Mouse (Mus musculus) E14TG2a.4 (cell line): Measurements from ENCODE around the gene Gdap2.

ENCODE experiments used
- H3K27me3 ChIP-seq: 2 replicates; pipeline ENCODE4 v1.6.1; 2014; ENCODE audit warnings: low read length, control low read depth; ENCODE audit not compliant: insufficient read depth
- H3K36me3 ChIP-seq: 2 replicates; pipeline ENCODE4 v1.6.1; 2014; ENCODE audit warnings: low read length, control low read depth; ENCODE audit not compliant: insufficient read depth
- H3K4me1 ChIP-seq: replicated peaks from 2 replicates; pipeline ENCODE4 v1.6.1; 2014; ENCODE audit warnings: low read depth, low read length, control low read depth
- H3K4me3 ChIP-seq: replicated peaks from 2 replicates; pipeline ENCODE4 v1.5.1; 2014; ENCODE audit warnings: mild to moderate bottlenecking, low read length
- H3K9me3 ChIP-seq: 2 replicates; pipeline ENCODE4 v1.6.1; 2014; ENCODE audit warnings: low read length, control low read depth
- CTCF ChIP-seq: conservative IDR thresholded peaks from 2 replicates; pipeline ENCODE4 v1.5.1; 2014; ENCODE audit warnings: low read length
- NANOG ChIP-seq: IDR thresholded peaks from 2 replicates; pipeline ENCODE4 v1.6.1; 2014; ENCODE audit warnings: borderline replicate concordance, low read length, mixed read lengths
- POU5F1 ChIP-seq: IDR thresholded peaks from 2 replicates; pipeline ENCODE4 v1.6.1; 2014; ENCODE audit warnings: low read length, borderline replicate concordance

Gene Gdap2

DNA sequence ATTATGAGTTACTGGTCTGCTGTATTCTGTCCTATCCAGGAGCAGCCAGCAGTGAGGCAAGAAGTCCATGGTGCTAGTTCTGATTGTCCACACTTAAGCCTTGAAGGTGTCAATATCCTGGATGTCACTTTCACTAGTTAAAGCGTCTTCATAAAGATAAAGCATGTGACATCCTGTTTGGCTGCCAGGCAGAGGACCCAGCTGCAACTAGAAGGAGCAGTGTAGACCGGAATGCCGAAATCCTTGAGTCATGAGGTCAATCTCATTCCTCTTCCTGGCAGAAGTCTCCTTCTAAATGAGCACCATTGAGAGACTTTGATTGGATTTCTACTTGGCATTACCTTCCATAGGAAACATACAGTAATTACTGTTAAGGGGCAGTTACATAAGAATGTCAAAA is 18.3 kb downstream of the Gdap2 start:
- H3K4me3 ChIP-seq, result no peak overlapping the region
- H3K9me3 ChIP-seq, result peaks cover 7% of the 10 kb centered on the region; the same call in 1 of the 2 replicates
- no peaks in the 10 kb centered on the region for H3K4me1 ChIP-seq
- no peak for TF ChIP-seq CTCF
- no peak for TF ChIP-seq NANOG
- TF ChIP-seq POU5F1, result no peak
- H3K27me3 ChIP-seq, result no peaks in the 10 kb centered on the region
- H3K36me3 ChIP-seq, result peaks cover 35% of the 10 kb centered on the region

DNA sequence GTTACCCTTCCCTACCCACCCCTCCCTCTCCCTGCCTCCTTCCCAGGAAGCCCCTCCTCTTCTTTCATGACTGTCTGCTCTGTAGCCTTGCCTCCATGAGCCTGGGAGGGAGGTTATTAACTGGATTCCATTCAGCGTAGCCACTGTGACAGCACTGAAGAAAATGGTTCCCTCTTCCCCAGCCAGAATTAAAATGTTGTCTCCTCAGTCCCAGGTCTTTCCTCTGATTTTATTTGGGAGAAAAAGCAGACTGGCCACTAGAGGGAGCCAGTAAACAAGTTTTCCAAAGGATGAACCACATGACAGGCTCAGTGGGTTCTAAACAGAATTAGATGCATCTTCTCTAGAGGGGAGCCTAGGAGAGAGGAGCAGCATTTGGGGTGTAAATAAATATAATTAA is 27.3 kb downstream of the Gdap2 start:
- no peak overlapping the region for H3K4me3 ChIP-seq
- peaks cover 22% of the 10 kb centered on the region for H3K36me3 ChIP-seq
- H3K4me1 ChIP-seq, result no peaks in the 10 kb centered on the region
- H3K27me3 ChIP-seq, result no peaks in the 10 kb centered on the region
- peak; percentile 75 for TF ChIP-seq CTCF
- TF ChIP-seq POU5F1, result no peak
- no peaks in the 10 kb centered on the region for H3K9me3 ChIP-seq

DNA sequence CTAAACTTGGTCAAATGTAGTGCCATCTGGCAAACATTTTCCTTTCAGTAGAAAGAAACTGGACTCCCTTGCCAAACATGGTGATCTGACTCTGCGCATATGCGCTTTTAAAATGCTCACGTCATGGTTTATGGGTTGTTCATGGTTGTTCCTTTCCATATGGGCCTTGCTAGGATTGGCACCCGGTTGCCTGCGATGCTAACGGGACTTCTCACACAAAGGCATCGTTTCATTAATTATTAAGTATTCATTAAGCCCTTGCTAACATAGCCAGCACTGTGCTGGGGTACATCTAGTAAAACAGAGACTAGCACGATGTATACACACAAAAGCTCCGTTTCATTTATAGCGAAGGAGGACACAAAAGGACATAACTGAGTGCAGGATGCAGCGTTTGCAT is 27.7 kb downstream of the Gdap2 start:
- TF ChIP-seq POU5F1 (no peak), NANOG (no peak), CTCF (no peak)
- no peaks in the 10 kb centered on the region for H3K4me1 ChIP-seq
- H3K9me3 ChIP-seq, result no peaks in the 10 kb centered on the region

DNA sequence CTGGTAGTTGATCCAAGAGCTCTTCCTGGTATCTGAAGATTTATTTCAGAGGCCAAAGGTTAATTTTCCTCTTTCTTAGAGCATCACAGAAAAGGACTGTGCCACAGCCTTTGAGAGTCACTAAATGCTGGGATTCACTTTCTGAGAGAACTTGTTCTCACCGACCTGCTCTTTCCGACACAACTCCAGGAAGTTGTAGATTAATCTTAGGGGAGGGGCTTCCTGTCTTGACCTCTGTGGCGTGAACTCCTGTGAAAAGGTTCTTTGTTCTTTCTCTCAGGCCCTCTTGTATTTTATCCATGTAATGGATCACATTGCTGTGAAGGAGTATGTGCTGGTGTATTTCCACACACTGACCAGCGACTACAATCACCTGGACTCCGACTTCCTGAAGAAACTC is 32.0 kb downstream of the Gdap2 start:
- TF ChIP-seq NANOG (no peak), CTCF (no peak), POU5F1 (no peak)
- Histone ChIP-seq H3K9me3 (no peaks in the 10 kb centered on the region), H3K4me1 (peaks cover 3% of the 10 kb centered on the region; the same call in 1 of the 2 replicates), H3K4me3 (no peak overlapping the region), H3K36me3 (peaks cover 21% of the 10 kb centered on the region), H3K27me3 (no peaks in the 10 kb centered on the region)

More for the DNA sequence above, 27.7 kb downstream of the Gdap2 start:
- Histone ChIP-seq H3K36me3 (peaks cover 22% of the 10 kb centered on the region), H3K4me3 (no peak overlapping the region), H3K27me3 (no peaks in the 10 kb centered on the region)

DNA sequence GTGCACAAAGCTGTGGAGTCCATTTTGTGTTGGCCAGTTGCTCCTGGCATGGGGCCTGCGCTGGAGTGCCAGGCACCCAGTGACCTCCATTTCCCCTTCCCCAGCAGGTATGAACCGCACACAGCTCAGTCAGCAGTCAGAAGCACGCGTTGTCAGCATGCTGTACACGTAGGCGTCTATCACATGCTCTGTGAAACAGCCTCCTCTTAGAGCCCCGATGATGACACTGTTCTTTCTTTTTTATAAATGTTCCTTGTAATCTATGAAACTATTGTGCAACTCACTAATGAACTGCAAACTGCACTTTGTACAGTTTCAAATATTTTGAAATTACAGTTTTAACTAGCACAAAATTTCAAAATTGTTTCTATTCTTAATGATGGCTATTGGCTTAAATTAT is 39.4 kb downstream of the Gdap2 start:
- no peaks in the 10 kb centered on the region for H3K27me3 ChIP-seq
- peaks cover 48% of the 10 kb centered on the region for H3K36me3 ChIP-seq
- no peaks in the 10 kb centered on the region for H3K9me3 ChIP-seq
- H3K4me1 ChIP-seq, result no peaks in the 10 kb centered on the region
- TF ChIP-seq POU5F1 (no peak), NANOG (no peak), CTCF (no peak)
- no peak overlapping the region for H3K4me3 ChIP-seq

DNA sequence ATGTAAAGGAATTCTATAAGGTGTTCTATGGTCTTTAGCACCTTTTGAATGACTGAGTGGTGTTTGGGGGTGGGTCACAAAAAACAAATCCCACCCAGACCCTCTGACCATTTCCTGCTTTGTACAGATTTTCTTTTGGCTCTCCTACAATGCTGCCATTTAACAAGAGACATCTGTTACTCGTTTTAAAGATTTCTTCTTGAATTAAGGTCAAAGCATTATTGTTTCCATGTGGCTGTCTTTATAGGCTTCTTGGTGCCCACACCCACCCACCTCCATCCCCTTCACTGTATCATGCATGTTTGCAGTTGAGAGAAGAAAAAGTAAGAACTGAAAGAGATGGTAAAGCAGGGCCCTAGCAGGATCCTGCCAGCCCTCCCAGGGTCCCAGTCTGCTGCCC is 44.8 kb downstream of the Gdap2 start:
- Histone ChIP-seq H3K4me3 (no peak overlapping the region), H3K27me3 (no peaks in the 10 kb centered on the region), H3K4me1 (no peaks in the 10 kb centered on the region), H3K9me3 (no peaks in the 10 kb centered on the region), H3K36me3 (peaks cover 30% of the 10 kb centered on the region)
- TF ChIP-seq POU5F1, result no peak
- TF ChIP-seq CTCF, result no peak
- no peak for TF ChIP-seq NANOG

DNA sequence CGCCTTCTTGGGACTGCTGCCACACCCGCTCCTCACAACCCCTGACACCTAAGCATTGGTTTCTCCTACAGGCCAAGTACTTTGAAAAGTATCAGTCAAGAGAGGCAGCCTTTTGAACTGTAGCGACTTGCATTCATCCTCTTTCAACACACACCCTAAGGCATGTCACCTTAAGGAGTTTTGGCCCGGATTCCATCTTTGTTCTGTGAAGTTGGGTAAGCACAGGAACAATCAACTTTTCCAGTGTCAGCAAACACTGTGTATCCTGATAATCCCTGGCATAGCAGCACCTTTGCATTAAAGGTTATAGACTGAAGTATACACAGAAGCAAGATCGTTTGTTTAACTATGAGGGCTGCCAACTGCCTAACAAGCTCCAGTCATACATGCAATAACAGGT is 53.3 kb downstream of the Gdap2 start:
- Histone ChIP-seq H3K36me3 (no peaks in the 10 kb centered on the region), H3K27me3 (no peaks in the 10 kb centered on the region), H3K9me3 (0 out of 2 replicates have a peak, but pooled peaks cover 9% of the 10 kb centered on the region), H3K4me3 (no peak overlapping the region), H3K4me1 (no peaks in the 10 kb centered on the region)
- no peak for TF ChIP-seq CTCF
- no peak for TF ChIP-seq NANOG
- no peak for TF ChIP-seq POU5F1

DNA sequence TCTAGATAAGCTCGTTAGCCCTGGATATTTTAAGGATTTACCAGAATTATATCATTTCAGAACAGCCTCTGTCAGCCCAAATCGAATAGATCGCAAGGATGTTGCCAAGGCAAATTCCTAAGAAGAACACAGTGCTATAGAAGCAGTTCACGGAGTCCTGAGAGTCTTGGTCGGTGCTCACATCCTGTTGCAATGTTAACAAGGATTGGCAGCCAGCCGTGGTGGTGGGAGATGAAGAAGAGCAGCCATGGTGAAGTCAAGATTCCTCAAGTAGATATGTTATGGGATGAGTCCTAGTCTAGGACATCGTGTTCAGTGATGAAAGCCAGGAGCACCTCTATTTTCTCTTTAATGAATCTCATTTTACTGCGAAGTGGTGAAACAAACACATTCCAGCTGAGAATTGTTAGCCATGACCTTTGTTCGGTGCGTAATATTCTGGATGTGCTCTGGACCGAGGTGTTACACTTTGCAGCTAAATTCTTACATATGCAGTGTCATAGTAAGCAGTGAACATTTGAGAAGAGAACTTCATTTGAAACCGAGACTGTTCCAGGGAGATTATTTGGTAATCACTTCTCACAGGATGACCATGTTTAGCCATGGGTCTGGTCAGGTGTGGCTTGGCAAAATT is 63.3 kb downstream of the Gdap2 start:
- no peak overlapping the region for H3K4me3 ChIP-seq
- H3K9me3 ChIP-seq, result peaks cover 15% of the 10 kb centered on the region
- TF ChIP-seq NANOG, result no peak
- no peaks in the 10 kb centered on the region for H3K4me1 ChIP-seq
- no peaks in the 10 kb centered on the region for H3K36me3 ChIP-seq
- no peaks in the 10 kb centered on the region for H3K27me3 ChIP-seq

DNA sequence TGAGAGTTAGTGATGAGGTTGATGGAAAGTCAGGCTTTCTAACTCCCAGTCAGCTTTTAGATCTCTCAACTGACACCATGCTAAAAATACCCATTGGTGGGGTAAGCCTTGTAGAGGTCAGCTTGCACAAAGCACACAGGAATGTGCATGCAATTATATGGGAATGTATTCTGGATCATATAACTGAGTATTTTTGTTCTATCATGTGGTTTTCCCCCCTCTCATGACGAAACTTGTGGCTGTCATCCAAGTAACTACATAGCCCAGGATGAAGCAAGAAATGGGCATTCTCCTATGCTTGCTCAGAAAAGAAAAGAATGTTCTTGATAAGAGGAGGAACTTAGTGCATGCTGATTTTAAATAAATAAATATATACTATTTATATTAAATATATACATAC is 65.3 kb downstream of the Gdap2 start:
- no peaks in the 10 kb centered on the region for H3K27me3 ChIP-seq
- peaks cover 15% of the 10 kb centered on the region for H3K9me3 ChIP-seq
- H3K4me3 ChIP-seq, result no peak overlapping the region
- H3K36me3 ChIP-seq, result no peaks in the 10 kb centered on the region
- H3K4me1 ChIP-seq, result no peaks in the 10 kb centered on the region
- no peak for TF ChIP-seq CTCF
- no peak for TF ChIP-seq POU5F1
- TF ChIP-seq NANOG, result no peak
